In genomic region chr10:42501161-42501560, GRCm38 (mm10) we compare ENCODE assay signal across 7 mouse cellular contexts. TPM values are rescaled to one million over a fixed set of nuclear protein-coding genes. Genes with fewer than 3 reads are reported as not detected.
DNase-seq lines count a peak whose midpoint lies in the region; ATAC-seq and TF ChIP-seq lines count a peak whose summit lies in the region.

No protein-coding gene starts in this region.

- no peak overlapping the region; the same call in 1 of the 2 replicates for H3K4me3 ChIP-seq in lung, postnatal 0 days (ENCODE audit: low read depth, low read length)
- peak overlapping the region; percentile 71; the same call in 1 of the 2 replicates for H3K4me3 ChIP-seq in forebrain, embryonic 11.5 days (ENCODE audit: low read depth, low read length)
- peak overlapping the region; percentile 95 for H3K4me3 ChIP-seq in limb, embryonic 13.5 days
- peak overlapping the region; percentile 89; the same call in 1 of the 2 replicates for H3K4me3 ChIP-seq in stomach, embryonic 14.5 days (ENCODE audit: low read depth, low read length)

- H3K9ac ChIP-seq in lung, postnatal 0 days (replicated peaks; ENCODE audit: low read depth), result no peak overlapping the region
- H3K9ac ChIP-seq in forebrain, embryonic 11.5 days (ENCODE audit: low read length), result peak overlapping the region; percentile 77; the same call in 1 of the 2 replicates
- H3K9ac ChIP-seq in limb, embryonic 13.5 days, result no peak overlapping the region
- no peak overlapping the region for H3K9ac ChIP-seq in stomach, embryonic 14.5 days (replicated peaks; ENCODE audit: low read depth, low read length)

- no peak for ATAC-seq in lung, postnatal 0 days
- peak; percentile 1; the same call in 1 of the 2 replicates for ATAC-seq in forebrain, embryonic 11.5 days (replicated peaks; ENCODE audit: low FRiP score)
- no peak for ATAC-seq in limb, embryonic 13.5 days (ENCODE audit: low FRiP score, low read depth)
- no peak for ATAC-seq in stomach, embryonic 14.5 days (ENCODE audit: insufficient number of reproducible peaks, insufficient read depth, low FRiP score, low read depth)

- H3K4me2 ChIP-seq in lung, postnatal 0 days (replicated peaks; ENCODE audit: low read depth, low read length), result 0 out of 2 replicates have a peak overlapping the region, but pooled peaks have one; percentile 25
- peak overlapping the region; percentile 61; the same call in 1 of the 2 replicates for H3K4me2 ChIP-seq in forebrain, embryonic 11.5 days (ENCODE audit: low read depth, low read length, severe bottlenecking)
- peak overlapping the region; percentile 52 for H3K4me2 ChIP-seq in limb, embryonic 13.5 days (replicated peaks)
- H3K4me2 ChIP-seq in stomach, embryonic 14.5 days (replicated peaks; ENCODE audit: low read depth, low read length), result peak overlapping the region; percentile 26; the same call in 1 of the 2 replicates

- no peaks in the 10 kb centered on the region for H3K36me3 ChIP-seq in lung, postnatal 0 days (ENCODE audit: insufficient read depth, low read length)
- H3K36me3 ChIP-seq in forebrain, embryonic 11.5 days (ENCODE audit: control insufficient read depth, insufficient read depth, low read length), result no peaks in the 10 kb centered on the region
- H3K36me3 ChIP-seq in limb, embryonic 13.5 days, result peaks cover 2% of the 10 kb centered on the region
- no peaks in the 10 kb centered on the region for H3K36me3 ChIP-seq in stomach, embryonic 14.5 days (ENCODE audit: control insufficient read depth, insufficient read depth, low read length)

- TF ChIP-seq CTCF in lung, postnatal 0 days (IDR thresholded peaks at IDR 0.05), result no peak

- H3K4me1 ChIP-seq in lung, postnatal 0 days (ENCODE audit: insufficient read depth, low read depth, low read length), result no peaks in the 10 kb centered on the region
- H3K4me1 ChIP-seq in forebrain, embryonic 11.5 days (replicated peaks; ENCODE audit: control insufficient read depth, insufficient read depth, low read length), result peaks cover 2% of the 10 kb centered on the region; the same call in 1 of the 2 replicates
- peaks cover 8% of the 10 kb centered on the region for H3K4me1 ChIP-seq in limb, embryonic 13.5 days
- H3K4me1 ChIP-seq in stomach, embryonic 14.5 days (ENCODE audit: control insufficient read depth, insufficient read depth, low read length), result no peaks in the 10 kb centered on the region; the same call in 1 of the 2 replicates

- H3K27ac ChIP-seq in lung, postnatal 0 days (ENCODE audit: low read length), result peak overlapping the region; percentile 99
- H3K27ac ChIP-seq in forebrain, embryonic 11.5 days (ENCODE audit: low read depth, low read length), result peak overlapping the region; percentile 87
- peak overlapping the region; percentile 98 for H3K27ac ChIP-seq in limb, embryonic 13.5 days
- H3K27ac ChIP-seq in stomach, embryonic 14.5 days (ENCODE audit: low read length), result peak overlapping the region; percentile 98

- no peaks in the 10 kb centered on the region for H3K27me3 ChIP-seq in lung, postnatal 0 days (replicated peaks; ENCODE audit: insufficient read depth, low read length)
- no peaks in the 10 kb centered on the region for H3K27me3 ChIP-seq in forebrain, embryonic 11.5 days (ENCODE audit: control insufficient read depth, insufficient read depth, low read length)
- H3K27me3 ChIP-seq in limb, embryonic 13.5 days, result no peaks in the 10 kb centered on the region
- no peaks in the 10 kb centered on the region for H3K27me3 ChIP-seq in stomach, embryonic 14.5 days (ENCODE audit: control insufficient read depth, insufficient read depth, low read length)

- TF ChIP-seq EP300 in lung, postnatal 0 days (IDR thresholded peaks at IDR 0.05), result no peak

- no peak for DNase-seq in lung, postnatal 0 days (ENCODE audit: low spot score)
- no peak for DNase-seq in lung, adult 18-20 months
- no peak for DNase-seq in forebrain, embryonic 11.5 days (ENCODE audit: low spot score)
- no peak for DNase-seq in cerebellum, adult 11 months
- no peak for DNase-seq in layer of hippocampus, adult 9-11 months

- H3K9me3 ChIP-seq in lung, postnatal 0 days (ENCODE audit: low read length), result no peaks in the 10 kb centered on the region
- H3K9me3 ChIP-seq in forebrain, embryonic 11.5 days (ENCODE audit: control insufficient read depth, low read length), result no peaks in the 10 kb centered on the region
- H3K9me3 ChIP-seq in limb, embryonic 13.5 days, result no peaks in the 10 kb centered on the region
- no peaks in the 10 kb centered on the region for H3K9me3 ChIP-seq in stomach, embryonic 14.5 days (ENCODE audit: control insufficient read depth, low read depth, low read length)

- WGBS in lung, postnatal 0 days, result 77% methylated on average over 5 of the region's 5 CpGs
- WGBS in forebrain, embryonic 11.5 days, result 91% methylated on average over 4 of the region's 5 CpGs
- 86% methylated on average over 5 of the region's 5 CpGs for WGBS in limb, embryonic 13.5 days
- 82% methylated on average over 5 of the region's 5 CpGs for WGBS in stomach, embryonic 14.5 days

RNA-seq across cellular contexts. Expression of gene Snx3, which starts 0.7 kb away (rescaled TPM):
- 317 and 344 TPM in 2 replicates for polyA plus RNA-seq in lung, postnatal 0 days (2015; fragmentation: Nextera tagmentation; extraction: Ambion mirVana)
- 272 and 276 TPM in 2 replicates for polyA plus RNA-seq in forebrain, embryonic 11.5 days (2014; fragmentation: Nextera tagmentation; extraction: Ambion mirVana)
- polyA plus RNA-seq in limb, embryonic 13.5 days (2015; fragmentation: Nextera tagmentation; extraction: Ambion mirVana), result 310 and 318 TPM in 2 replicates
- 301 and 311 TPM in 2 replicates for polyA plus RNA-seq in stomach, embryonic 14.5 days (2014; fragmentation: Nextera tagmentation; extraction: Ambion mirVana)

RNA-seq across cellular contexts. Expression of gene Afg1l, which starts 22.8 kb away (rescaled TPM):
- polyA plus RNA-seq in lung, postnatal 0 days (2015; fragmentation: Nextera tagmentation; extraction: Ambion mirVana), result 7.1 and 9.4 TPM in 2 replicates
- 3.8 and 3.9 TPM in 2 replicates for polyA plus RNA-seq in forebrain, embryonic 11.5 days (2014; fragmentation: Nextera tagmentation; extraction: Ambion mirVana)
- polyA plus RNA-seq in limb, embryonic 13.5 days (2015; fragmentation: Nextera tagmentation; extraction: Ambion mirVana), result 6.0 and 6.1 TPM in 2 replicates
- polyA plus RNA-seq in stomach, embryonic 14.5 days (2014; fragmentation: Nextera tagmentation; extraction: Ambion mirVana), result 7.4 and 7.5 TPM in 2 replicates
